18 mouse cellular contexts compared by ENCODE assay signal in genomic region chr13:46683370-46683769, GRCm38 (mm10).
"Had no signal": no experiment of that assay in that cellular context is flagged by ENCODE, and none has a peak within 500 bp of the region (broad histone marks: within the 10 kb centered on the region; RNA-seq: fewer than 3 reads in every experiment).

No protein-coding gene starts in this region.

- DNase-seq: embryo, embryonic 11 days; forebrain, postnatal 0 days; gastrocnemius, postnatal 10 days; gastrocnemius, postnatal 14 days; gastrocnemius, postnatal 25 days; gastrocnemius, postnatal 36 days had no signal

- H3K4me3 ChIP-seq: embryonic facial prominence, embryonic 10.5 days; embryonic facial prominence, embryonic 12.5 days; embryonic facial prominence, embryonic 13.5 days; embryonic facial prominence, embryonic 15.5 days; erythroblast, embryonic 14.5 days; forebrain, embryonic 10.5 days; forebrain, embryonic 12.5 days; forebrain, embryonic 13.5 days; forebrain, embryonic 15.5 days; gastrocnemius, adult 2 months had no signal

- ATAC-seq: forebrain, embryonic 13.5 days; forebrain, embryonic 14.5 days; forebrain, embryonic 15.5 days; forebrain, embryonic 16.5 days; forebrain, postnatal 0 days had no signal

- H3K27me3 ChIP-seq: embryonic facial prominence, embryonic 12.5 days; embryonic facial prominence, embryonic 13.5 days; embryonic facial prominence, embryonic 15.5 days; forebrain, embryonic 12.5 days; forebrain, embryonic 13.5 days; forebrain, embryonic 15.5 days had no signal

- H3K9ac ChIP-seq: embryonic facial prominence, embryonic 12.5 days; embryonic facial prominence, embryonic 13.5 days; embryonic facial prominence, embryonic 15.5 days; forebrain, embryonic 12.5 days; forebrain, embryonic 13.5 days; forebrain, embryonic 15.5 days; forebrain, postnatal 0 days had no signal

- H3K27ac ChIP-seq: embryonic facial prominence, embryonic 10.5 days; embryonic facial prominence, embryonic 12.5 days; embryonic facial prominence, embryonic 13.5 days; embryonic facial prominence, embryonic 15.5 days; forebrain, embryonic 10.5 days; forebrain, embryonic 12.5 days; forebrain, embryonic 13.5 days; forebrain, embryonic 15.5 days; gastrocnemius, adult 2 months had no signal

- H3K9me3 ChIP-seq: embryonic facial prominence, embryonic 10.5 days; embryonic facial prominence, embryonic 12.5 days; embryonic facial prominence, embryonic 13.5 days; embryonic facial prominence, embryonic 15.5 days; forebrain, embryonic 10.5 days; forebrain, embryonic 12.5 days; forebrain, embryonic 13.5 days; forebrain, embryonic 15.5 days had no signal

- H3K4me2 ChIP-seq: embryonic facial prominence, embryonic 12.5 days; embryonic facial prominence, embryonic 13.5 days; embryonic facial prominence, embryonic 15.5 days; forebrain, embryonic 12.5 days; forebrain, embryonic 13.5 days; forebrain, embryonic 15.5 days had no signal

- H3K4me1 ChIP-seq: embryonic facial prominence, embryonic 10.5 days; embryonic facial prominence, embryonic 12.5 days; embryonic facial prominence, embryonic 13.5 days; embryonic facial prominence, embryonic 15.5 days; forebrain, embryonic 10.5 days; forebrain, embryonic 12.5 days; forebrain, embryonic 13.5 days; forebrain, embryonic 15.5 days had no signal
